Mouse (Mus musculus): ENCODE data around the gene Spsb4.
"Not testable (repeated sequence)": the region's sequence is repeated elsewhere in the genome, so short reads cannot be mapped to it uniquely, and the experiment has no call there.

The Spsb4 gene

DNA sequence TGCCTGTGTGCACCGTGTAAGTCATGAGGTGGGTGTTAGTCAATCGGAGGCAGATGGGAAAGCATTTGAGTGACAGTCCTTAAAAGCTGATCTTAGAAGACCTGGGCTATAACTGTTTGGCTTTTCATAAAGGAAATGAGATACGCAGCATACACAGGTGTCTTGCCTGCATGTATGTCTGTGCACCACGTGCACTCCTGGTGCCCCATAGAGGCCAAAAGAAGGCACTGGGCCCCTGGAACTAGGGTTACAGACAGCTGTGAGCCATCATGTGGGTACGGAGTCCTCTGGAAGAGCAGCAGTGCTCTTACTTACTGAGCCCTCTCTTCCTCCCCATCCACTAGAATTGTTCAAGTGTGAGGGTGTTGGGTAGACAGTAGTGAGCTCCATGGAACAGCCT lies 70.1 kb downstream of the Spsb4 start:
- no peak for DNase-seq

DNA sequence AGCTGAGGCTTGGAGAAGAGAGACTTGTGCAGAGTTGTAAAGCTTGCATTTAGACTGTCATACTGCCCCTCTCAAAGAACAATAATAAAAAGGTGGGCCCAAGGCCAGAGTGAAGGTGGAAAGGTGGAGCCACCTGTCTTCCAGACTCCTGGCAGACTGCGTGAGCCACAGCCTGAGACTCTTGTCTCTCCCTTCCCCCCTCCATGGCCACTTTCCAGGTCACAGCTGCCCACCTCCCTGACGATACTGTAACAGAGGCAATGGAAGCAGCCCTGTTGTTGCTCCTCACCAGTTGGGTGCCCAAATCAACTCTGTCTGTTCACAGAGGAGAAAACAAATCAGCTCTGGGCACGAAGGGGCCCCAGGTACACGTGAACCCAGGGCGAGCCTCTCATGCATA lies 71.5 kb downstream of the Spsb4 start:
- DNase-seq: no peak

- DNase-seq: no peak
Measured at GRCm38 (mm10) chr9:96944517-96944916, 74.1 kb downstream of the Spsb4 start.

- peak in 1 of 2 experiments; percentile 3 for DNase-seq
Measured at GRCm38 (mm10) chr9:96942975-96943374, 75.7 kb downstream of the Spsb4 start.

GRCm38 (mm10) chr9:96938887-96939286 lies 79.8 kb downstream of the Spsb4 start:
- DNase-seq: no peak

- not testable (repeated sequence) for DNase-seq
Measured at GRCm38 (mm10) chr9:96936427-96936826, 82.2 kb downstream of the Spsb4 start.

- DNase-seq: no peak
Measured at GRCm38 (mm10) chr9:96935556-96936300, 82.9 kb downstream of the Spsb4 start.

DNA sequence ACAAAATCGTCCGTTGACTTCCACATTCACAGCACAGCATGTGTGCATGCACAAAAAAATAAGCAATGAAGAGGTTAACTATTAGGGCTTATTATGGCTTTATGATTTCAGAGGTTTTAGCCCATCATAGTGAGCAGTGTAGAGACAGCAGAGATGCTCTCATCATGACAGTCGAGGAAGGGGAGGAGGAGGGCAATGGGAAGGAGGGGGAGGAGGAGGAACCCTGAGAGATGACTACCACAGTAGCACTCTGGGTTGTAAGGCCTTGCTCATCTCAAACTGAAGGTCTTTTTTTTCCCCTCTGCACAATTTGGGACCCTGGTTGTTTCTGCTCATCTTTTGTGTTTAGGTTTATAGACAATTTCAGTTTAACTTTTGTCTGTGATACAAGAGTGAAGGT lies 83.8 kb downstream of the Spsb4 start:
- no peak for DNase-seq

- DNase-seq: no peak
Measured at GRCm38 (mm10) chr9:96932751-96933150, 85.9 kb downstream of the Spsb4 start.

GRCm38 (mm10) chr9:96923577-96924316 lies 94.9 kb downstream of the Spsb4 start:
- DNase-seq: no peak

GRCm38 (mm10) chr9:96923119-96923518 lies 95.5 kb downstream of the Spsb4 start:
- DNase-seq: no peak

DNA sequence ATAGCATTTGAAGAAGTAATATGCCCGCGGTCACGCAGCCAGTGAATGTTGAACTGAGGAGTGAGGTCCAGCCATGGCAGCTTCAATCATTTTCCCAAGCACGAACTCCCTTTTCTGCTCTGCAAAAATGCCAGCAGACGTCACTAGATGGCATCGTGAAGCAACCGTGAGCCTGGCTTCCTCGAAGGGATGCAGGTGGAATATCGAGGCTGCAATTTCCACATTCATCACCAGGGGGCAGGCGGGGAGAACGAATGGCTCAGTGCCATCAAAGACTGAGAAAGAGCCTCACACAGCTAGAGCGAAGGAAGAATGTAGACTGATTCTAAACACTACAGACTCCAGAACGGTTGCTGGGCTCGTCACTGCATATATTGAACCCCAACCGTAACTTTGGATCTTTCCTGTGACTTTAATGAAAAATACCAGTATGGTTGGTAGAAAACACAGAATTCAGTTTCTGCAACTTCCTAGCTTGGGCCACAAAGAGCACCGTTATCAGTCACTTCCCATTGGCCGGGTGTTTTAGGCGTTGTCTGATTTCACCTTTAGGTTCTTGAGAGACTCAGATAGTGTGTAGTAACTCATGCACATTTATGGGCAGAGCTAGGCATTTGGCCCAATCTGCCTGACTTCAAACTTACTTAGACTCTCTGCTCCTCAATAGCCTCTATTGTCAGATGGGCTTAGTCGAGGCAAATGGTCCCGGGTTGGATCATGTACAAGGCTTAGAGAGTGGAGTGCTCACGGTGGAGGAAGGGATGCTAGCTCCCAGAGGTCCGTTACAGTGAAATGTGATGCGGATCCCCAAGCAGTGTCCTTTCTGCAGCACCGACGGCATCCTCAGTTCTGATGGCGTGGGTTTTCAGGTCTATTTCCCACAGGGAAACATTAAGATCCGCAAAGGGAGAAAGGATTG lies 101.8 kb downstream of the Spsb4 start:
- peak; percentile 69 to 89 for DNase-seq

DNA sequence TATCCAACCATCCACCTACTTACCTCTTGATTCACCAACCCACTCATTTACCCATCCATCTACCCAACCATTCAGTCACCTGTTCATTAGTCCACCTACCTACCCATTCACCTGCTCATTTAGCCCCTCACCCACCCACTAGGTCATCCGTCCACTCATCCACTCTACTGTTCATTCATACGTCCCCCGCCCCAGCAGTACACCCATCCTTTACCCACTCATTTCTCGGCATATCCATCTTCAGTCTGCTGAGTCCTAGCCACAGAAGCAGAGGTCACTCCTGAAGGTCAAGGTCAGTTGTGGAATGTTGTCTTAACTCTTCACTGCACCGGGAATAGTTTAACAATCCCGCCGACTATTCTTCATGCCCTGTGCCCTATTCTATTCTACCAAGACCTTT lies 102.6 kb downstream of the Spsb4 start:
- DNase-seq: no peak

DNA sequence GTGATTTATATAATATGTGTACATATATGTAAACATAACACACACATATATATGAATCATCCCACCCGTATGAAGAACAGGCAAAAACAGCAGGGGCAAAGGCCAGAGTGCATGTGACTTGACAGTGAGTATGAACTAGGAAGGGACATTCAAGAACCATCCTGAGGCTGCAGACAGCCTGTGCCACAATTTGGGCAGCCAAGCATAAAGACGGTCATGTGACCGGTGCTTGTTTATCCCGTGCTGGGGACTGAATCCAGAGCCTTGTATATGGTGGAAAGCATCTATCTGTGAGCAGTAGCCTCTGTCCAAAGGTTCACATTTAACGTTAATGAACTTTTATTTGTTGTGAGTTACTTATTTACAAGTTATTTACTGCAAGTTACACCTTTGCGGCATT lies 103.8 kb downstream of the Spsb4 start:
- no peak for DNase-seq

GRCm38 (mm10) chr9:96914005-96914404 lies 104.6 kb downstream of the Spsb4 start:
- no peak for DNase-seq

DNA sequence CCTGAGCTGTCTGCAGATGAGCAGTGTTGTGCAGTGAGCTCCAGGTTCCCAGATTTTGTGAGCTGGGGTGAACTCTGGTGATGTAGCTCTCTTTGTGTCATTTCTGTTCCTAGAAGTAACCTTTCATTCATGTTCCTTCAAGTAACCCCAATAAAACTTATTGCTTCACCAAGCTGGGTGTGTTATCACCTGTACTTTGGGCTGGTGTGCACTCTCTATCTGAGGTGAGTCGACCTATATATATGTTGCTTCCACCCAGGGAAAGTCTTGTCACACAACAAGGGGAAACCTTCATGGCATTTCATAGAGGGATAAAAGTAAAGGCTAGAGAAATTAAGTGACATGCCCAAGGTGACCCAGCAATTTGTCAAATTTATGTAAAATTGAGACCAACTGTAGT lies 109.1 kb downstream of the Spsb4 start:
- DNase-seq: no peak

DNA sequence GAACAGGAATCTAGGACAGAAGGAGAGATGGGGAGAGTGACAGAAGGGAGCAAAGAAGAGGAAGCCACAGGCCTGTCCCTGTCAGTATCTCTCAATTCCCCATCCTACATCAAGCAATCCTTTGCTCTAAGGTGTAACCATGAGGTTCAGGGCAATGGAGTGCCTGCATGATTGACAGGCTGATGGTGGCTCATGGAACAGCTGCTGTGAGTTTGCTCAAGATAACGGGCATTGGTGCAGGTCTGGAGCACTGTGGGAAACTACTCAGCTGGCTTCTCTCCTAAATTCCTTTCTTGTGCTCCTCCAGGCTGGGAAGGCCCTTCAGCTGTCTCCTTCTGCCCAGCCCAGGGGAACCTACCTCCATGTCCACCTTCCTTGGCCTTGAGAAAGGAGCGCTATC lies 109.9 kb downstream of the Spsb4 start:
- no peak for DNase-seq

DNA sequence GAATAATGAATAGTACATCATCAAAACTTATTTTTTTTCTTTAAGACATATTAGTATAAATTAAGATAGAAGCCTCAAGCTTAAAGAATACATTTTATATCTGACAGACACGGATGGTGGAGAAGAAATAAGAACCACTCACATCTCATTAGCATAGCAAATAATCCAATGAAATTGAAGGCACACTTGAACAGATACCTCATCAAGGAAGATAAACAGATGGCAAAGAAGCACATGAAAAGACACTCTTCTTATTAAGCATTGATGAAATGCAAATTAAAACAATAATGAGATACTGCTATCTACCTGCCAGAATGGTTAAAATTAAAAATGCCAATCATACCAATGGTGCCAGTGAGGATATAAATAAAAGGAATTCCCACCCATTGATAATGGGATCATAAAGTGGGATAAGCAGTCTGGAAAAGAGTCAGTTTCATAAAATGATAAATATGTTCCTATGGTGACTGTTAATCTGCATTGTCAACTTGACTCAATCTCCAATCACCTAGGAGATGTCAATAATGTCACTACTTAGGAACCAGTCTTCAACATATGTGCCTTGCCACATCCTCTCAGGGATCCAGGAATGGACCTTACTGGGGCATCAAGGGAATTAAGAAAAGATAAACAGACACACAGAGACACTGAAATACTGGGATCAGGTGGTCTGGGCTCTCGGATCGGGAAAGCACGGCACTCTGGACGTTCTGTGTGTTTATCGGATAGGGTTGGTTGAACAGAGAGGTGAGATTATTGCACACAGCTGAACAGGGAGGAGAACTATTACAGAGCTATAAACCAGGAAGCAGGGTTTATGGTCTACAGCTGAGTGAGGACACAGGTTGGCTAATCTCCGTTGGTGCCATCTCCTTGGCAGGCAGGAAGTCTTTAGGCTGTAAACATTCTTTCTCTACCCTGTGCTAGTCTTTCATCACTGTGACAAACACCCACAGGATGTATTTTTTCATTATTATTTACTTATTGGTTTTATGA lies 114.0 kb downstream of the Spsb4 start:
- DNase-seq: no peak

DNA sequence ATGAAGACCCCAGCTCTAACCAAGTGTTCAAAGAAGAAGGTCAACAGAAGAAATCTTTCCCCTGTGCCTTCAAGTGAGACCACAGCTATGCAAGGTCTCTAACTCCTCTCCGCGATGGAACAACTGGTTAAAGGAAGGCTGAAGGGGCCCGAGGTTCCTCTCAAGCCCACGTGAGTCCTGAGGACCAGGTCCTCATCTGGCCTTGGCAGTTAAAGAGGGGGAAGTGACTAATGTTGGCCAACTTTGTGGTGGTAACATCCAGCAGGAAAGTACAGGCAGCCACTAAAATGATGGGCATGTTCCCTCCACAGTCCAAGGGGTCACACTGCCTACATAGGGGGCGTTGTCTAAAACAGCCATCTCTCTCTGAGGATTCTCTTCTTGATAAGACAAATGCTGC lies 118.9 kb downstream of the Spsb4 start:
- no peak for DNase-seq

GRCm38 (mm10) chr9:96899004-96899403 lies 119.6 kb downstream of the Spsb4 start:
- no peak for DNase-seq

DNA sequence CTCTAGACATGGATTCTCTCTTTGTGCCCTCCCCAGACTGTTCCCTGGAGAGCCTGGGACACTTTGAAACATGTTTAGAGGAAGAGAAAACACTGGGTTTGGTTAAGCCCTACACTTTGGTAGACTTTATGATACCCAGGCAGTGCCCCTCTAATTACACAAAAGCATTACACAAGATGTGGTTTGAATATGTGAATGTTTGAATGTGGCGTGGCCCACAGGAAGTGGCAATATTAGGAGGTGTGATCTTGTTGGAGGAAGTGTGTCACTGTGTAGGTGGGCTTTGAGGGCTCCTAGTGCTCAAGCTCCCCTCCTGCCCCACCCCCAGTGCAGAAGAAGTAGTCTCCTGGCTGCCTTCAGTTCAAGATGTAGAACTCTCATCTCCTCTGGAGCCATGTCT lies 122.0 kb downstream of the Spsb4 start:
- DNase-seq: no peak

- DNase-seq: no peak
Measured at GRCm38 (mm10) chr9:96893582-96893981, 125.1 kb downstream of the Spsb4 start.

Data from spleen, adult 18-20 months (tissue).